Mouse (Mus musculus): ENCODE measurements around the gene Dnah7a. TPM values are rescaled to one million over a fixed set of nuclear protein-coding genes. Genes with fewer than 3 reads are reported as not detected.
"Not testable (repeated sequence)": the region's sequence is repeated elsewhere in the genome, so short reads cannot be mapped to it uniquely, and the experiment has no call there.

Gene Dnah7a
- total RNA-seq, 2 experiments from 2014 or later, result 0.20 to 0.93 TPM

DNA sequence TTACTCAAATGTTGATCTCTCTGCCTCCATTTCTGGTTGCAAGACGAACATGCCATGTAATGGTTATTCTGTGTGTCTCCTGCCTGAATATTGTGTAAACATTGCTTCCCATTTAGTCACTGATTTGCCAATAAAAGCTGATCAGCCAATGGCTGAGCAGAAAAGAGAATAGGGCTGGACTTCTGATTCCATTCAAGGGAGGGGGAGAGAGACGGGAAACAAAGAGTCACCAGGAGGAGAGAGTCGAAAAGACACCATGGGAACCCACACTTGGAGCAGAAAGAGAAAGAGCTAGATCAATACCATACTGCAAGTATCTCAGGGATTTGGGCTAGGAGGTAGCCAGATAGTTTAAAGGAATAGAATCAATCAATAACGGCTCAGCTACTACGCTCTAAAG is 3.0 kb upstream of the Dnah7a start:
- not testable (repeated sequence) for DNase-seq (ENCODE audit: low spot score in 2 of 2)

DNA sequence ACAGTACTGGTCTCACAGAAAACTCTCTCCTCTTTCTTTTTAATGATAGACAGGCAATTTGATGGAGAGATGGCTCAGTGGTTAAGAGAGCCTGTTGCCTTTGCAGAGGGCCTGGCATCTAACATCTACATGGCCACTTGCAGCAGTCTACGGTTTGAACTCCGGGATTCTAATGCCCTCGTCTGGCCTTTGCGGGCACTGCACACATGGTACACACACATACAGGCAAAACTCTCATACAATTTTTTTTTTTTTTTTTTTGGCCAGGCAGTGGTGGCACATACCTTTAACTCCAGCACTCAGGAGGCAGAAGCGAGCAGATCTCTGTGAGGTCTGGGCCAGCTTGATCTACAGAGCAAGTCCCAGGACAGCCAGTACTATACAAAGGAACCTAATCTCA is 2.4 kb downstream of the Dnah7a start:
- DNase-seq (ENCODE audit: low spot score in 2 of 2), result no peak

GRCm38 (mm10) chr1:53664268-53664667 is 42.3 kb downstream of the Dnah7a start:
- not testable (repeated sequence) for DNase-seq (ENCODE audit: low spot score in 2 of 2)

DNA sequence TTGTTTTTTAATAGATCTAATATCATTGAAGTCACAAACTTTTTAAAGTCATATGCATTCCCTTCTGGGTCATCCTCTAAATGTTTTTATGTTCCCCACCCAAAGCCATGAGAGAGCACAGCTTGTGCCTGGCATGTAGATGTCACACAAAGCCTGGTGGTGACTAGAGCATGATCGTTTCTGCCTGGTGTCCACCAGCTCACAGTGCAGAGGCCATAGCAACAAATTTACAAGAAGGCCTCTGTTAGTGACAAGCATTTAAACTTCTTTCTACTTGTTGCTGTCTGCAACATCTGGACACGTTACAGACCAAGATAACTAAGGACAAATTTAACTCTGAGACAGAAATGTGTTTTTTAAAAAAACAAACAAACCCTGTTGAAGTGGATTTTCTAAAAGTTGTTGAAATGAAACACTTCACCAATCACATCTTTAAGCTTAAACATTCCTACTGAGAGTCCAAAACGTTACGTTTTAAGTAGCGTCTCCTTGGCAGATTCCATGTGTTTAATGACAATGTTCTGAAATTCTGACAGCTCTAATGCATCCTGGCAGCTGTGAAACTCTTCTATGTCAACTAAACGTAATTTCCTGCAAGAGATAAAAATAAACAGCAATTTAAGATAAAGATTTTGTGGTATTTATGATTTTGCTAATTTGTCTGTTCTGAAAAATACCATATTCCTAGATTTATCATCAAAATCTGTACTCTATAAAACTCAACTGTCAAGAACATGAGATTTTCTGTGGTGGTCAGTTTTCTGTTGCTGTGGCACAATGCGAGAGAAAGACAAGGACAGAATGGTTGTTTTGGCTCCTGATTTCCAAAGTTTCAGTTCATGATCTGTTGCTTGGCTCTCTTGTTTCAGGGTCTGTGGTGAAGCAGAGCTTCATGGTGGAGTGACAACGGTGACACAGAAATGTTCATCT is 66.5 kb downstream of the Dnah7a start:
- DNase-seq (ENCODE audit: low spot score in 2 of 2), result no peak

- DNase-seq (ENCODE audit: low spot score in 2 of 2), result not testable (repeated sequence)
These were observed 70.9 kb downstream of the Dnah7a start for GRCm38 (mm10) chr1:53635641-53636040.

DNA sequence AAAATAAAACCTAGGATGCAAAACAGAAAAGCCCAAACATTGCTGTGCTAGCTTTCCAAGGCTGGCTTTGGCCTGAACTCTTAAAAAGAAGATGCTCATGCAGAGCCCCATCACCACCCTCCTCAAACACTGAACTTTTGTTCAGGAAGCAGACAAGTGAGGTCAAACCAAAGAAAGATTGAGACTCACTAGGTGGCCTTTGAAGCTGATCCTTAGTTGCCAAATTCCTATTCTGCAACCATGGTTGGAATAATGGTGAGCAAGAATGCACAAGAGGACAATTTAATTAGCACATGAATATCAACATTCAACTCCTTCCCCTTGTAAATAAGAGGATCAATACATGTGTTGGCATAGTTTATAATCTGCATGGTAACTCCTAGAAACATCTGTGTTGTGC is 74.5 kb downstream of the Dnah7a start:
- not testable (repeated sequence) for DNase-seq (ENCODE audit: low spot score in 2 of 2)

DNA sequence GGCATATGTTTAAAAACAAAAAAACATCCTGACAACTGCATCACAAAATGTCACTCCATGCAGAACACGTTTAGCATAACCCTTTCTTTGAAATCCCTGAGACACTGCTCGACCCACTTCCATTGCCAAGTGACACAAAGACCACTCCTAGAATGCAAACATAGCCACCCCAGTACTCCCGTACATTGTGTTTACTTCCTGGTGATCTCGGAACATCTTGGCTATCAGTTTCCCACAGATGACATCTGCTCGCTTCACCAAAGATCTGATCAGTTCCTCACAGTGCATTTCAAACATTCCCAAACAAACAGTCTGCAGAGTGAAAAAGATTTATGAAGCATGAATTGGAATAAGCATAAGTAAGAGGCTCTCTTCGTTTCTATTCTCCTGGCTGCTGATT is 76.6 kb downstream of the Dnah7a start:
- DNase-seq (ENCODE audit: low spot score in 2 of 2), result no peak

GRCm38 (mm10) chr1:53613486-53613885 is 93.1 kb downstream of the Dnah7a start:
- DNase-seq (ENCODE audit: low spot score in 2 of 2), result no peak

DNA sequence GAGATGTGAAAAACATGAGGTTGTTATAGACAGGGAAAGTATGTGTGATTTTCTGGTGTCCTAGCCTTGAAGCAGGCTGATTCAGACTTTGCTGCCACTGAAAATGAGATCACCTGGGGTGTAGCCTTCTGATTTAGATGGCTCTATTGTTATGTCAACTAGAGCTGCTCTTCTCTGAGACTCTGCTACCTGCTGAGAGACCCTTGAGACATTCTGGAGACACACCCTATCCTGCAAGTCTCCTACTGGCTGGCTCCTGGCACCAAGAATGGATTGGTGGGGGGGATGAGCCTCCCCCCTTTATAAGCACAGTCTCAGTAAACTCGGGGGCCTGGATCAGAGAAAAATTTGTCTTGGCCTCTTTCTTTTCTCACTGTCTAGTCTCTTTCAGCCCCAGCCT is 125.3 kb downstream of the Dnah7a start:
- not testable (repeated sequence) for DNase-seq (ENCODE audit: low spot score in 2 of 2)

DNA sequence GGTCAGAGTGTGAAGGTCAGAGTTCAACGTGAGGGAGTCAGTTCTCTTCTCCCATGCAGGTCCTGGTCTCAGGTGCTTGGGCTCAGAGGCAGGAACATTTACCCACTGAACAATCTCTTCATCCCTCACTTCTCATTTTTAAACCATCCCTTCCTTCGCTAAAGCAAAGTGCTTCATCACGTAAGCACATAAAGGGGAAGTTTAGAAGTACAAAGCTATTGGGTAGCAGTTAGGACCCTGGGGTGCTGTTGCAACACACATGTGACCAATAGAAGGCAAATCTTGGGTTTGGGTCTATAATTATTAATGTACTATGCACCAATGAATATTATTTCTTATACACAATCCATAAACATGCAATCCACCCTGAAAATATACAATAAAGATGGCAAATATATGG is 148.7 kb downstream of the Dnah7a start:
- not testable (repeated sequence) for DNase-seq (ENCODE audit: low spot score in 2 of 2)

DNA sequence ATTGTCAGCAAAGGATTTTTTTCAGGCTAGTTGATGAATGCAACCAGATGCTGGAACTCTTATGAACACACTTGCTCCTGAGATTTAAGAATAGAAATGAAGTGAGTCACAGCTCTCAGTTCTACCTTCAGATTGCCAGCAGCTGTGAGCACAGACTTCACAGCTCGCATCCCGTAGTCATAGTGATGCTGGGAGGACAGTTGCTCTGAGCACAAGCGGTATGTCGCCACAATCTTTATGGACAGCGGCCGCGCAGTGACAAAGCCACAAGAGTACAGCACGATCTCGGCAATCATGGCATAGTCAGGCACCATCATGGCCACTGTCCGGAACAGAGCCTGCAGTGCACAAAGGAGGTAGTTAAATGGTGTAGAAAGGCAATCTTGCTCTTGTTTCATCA is 159.6 kb downstream of the Dnah7a start:
- DNase-seq (ENCODE audit: low spot score in 2 of 2), result not testable (repeated sequence)

DNA sequence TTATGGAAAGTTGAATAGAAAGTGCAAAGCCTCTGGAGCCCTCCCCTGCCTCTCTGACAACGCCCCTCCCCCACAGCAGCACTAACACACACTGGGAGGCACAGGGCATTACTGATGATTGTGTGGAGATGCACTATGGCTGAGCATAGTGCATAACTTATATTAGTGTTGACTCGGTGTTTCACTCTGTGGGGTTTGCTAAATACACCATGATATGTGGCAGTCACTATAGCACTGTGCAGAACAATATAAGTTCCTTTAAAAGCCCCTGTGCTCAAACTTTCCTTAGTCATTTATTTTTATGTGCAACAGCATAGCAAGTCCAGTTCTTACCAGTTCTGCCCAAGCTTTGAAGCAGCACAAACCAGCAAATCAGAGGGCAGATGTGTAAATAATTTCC is 168.2 kb downstream of the Dnah7a start:
- not testable (repeated sequence) for DNase-seq (ENCODE audit: low spot score in 2 of 2)

DNA sequence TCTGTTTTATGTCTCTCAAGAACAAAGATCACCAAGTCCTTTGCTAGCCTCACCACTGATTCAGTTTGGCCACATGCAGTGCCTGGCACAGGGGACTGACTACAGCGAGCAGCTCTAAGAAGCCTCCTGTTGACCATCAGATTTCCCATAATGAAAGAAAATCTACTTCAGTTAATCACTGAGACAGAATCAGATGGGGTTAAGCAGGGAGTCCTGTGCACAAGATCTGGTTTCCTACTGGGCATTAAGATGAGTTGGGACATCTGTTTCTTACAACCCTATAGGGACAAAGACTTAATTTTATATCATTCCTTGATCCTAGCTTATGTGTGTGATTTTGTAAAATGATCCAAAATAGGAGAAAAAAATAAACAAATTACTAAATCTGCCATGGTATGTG is 171.8 kb downstream of the Dnah7a start:
- not testable (repeated sequence) for DNase-seq (ENCODE audit: low spot score in 2 of 2)

DNA sequence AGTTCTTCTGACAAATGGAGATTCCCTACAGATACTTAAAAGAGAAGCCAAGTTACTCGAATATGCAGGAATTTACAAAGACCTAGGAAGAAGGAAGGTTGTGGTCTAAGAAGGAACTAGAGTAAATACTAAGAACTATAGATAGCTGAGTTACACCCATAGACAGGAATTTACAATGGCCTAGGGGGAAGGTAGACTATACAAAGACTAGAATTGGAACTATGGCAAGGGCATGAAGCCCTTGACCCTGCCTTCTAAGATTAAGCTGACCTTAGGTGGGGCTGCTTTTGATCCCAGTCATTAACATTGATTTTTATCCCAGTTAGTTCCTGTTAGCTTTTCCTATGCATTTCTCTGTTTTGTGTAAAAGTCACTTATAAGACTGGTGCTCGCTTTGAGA is 180.6 kb downstream of the Dnah7a start:
- not testable (repeated sequence) for DNase-seq (ENCODE audit: low spot score in 2 of 2)

- no peak for DNase-seq (ENCODE audit: low spot score in 2 of 2)
These were observed 232.9 kb downstream of the Dnah7a start for GRCm38 (mm10) chr1:53473699-53474098.

GRCm38 (mm10) chr1:53472084-53472483 is 234.5 kb downstream of the Dnah7a start:
- not testable (repeated sequence) for DNase-seq (ENCODE audit: low spot score in 2 of 2)

- no peak for DNase-seq (ENCODE audit: low spot score in 2 of 2)
These were observed 239.3 kb downstream of the Dnah7a start for GRCm38 (mm10) chr1:53467325-53467670.

DNA sequence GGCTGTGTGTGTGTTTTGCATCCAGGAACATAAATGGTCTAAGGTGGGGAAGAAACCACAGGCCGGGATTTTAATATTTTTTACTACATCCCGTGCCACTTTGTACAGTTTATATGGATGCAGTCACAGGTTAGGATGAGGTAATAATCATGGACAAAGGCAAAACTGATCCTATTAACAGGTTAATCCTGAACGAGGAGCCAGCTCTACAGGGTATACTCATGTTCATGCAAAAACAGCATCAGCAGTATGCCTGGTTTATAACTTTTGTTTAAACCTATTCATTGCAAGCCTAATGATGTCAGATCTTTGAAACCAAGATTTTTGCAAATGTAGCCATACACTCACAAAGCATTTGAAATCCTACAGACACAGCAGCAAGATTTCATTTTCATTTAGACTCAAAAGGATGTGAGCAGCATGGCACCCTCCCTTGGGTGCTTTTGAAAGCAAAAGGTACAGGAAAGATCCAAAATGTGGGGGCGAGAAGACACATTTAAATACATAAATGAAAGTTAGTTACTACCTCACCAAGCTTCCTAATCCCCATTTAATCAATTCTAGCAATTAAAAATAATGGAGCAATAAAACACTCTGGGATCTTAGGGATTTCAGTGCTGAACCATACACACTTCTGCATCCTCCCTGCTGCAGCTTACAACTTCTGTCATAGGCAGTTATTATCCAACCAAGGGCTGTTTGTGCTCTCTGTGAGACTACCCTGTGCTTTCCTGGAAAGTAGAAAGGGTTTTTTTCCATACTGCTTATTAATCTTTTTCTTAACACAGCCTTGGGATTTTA is 239.9 kb downstream of the Dnah7a start:
- not testable (repeated sequence) for DNase-seq (ENCODE audit: low spot score in 2 of 2)

- not testable (repeated sequence) for DNase-seq (ENCODE audit: low spot score in 2 of 2)
These were observed 267.4 kb downstream of the Dnah7a start for GRCm38 (mm10) chr1:53439173-53439572.

- DNase-seq (ENCODE audit: low spot score in 2 of 2), result not testable (repeated sequence)
These were observed 274.2 kb downstream of the Dnah7a start for GRCm38 (mm10) chr1:53432433-53432832.

DNA sequence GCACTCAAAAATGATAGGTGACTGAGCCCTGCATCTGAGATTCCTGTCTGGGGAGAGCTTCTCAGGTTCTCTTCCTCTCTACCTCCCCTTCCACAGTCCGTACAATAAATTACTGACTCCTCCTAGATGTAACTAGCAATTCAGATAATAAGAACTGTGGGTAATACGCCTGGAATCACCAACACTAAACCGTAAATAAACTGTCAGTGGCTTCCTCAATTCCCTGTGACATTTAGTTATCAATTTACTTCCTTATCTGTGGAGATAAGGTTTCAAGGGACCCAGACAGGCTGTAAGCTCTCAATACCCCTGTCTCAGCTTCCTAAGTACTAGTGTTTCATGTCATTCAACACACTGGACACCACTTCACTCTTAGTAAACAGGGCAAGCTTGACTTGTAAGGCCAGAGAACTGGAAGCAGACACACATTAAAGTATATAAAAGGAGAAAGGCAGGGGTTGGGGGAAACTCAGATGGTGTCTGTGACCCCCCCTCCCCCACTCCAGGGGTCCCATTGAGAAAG is 300.7 kb downstream of the Dnah7a start:
- DNase-seq (ENCODE audit: low spot score in 2 of 2), result no peak
